Mouse (Mus musculus): ENCODE measurements around the gene Mapkapk3. TPM values are rescaled to one million over a fixed set of nuclear protein-coding genes. Genes with fewer than 3 reads are reported as not detected.

The Mapkapk3 gene
- total RNA-seq, 2 experiments from 2014 or later, result 2.2 to 2.3 TPM

GRCm38 (mm10) chr9:107279378-107280321 is 10.0 kb downstream of the Mapkapk3 start:
- DNase-seq (ENCODE audit: low spot score in 2 of 2), result no peak
- no peak overlapping the region for H3K4me3 ChIP-seq
- no peak for TF ChIP-seq CTCF (conservative IDR thresholded peaks at IDR 0.05)
- no peak overlapping the region for H3K27ac ChIP-seq

GRCm38 (mm10) chr9:107278527-107279377 is 10.9 kb downstream of the Mapkapk3 start:
- no peak overlapping the region for H3K27ac ChIP-seq
- peak in 1 of 2 experiments; percentile 23 for DNase-seq (ENCODE audit: low spot score in 2 of 2)
- no peak overlapping the region for H3K4me3 ChIP-seq
- no peak for TF ChIP-seq CTCF (conservative IDR thresholded peaks at IDR 0.05)

- TF ChIP-seq CTCF (conservative IDR thresholded peaks at IDR 0.05), result peak; percentile 79
- no peak overlapping the region for H3K27ac ChIP-seq
- peak in 1 of 2 experiments; percentile 46 for DNase-seq (ENCODE audit: low spot score in 2 of 2)
- H3K4me3 ChIP-seq, result no peak overlapping the region
Observed at GRCm38 (mm10) chr9:107278126-107278525, 11.6 kb downstream of the Mapkapk3 start.

- H3K27ac ChIP-seq, result no peak overlapping the region
- TF ChIP-seq CTCF (conservative IDR thresholded peaks at IDR 0.05), result no peak
- H3K4me3 ChIP-seq, result no peak overlapping the region
- DNase-seq (ENCODE audit: low spot score in 2 of 2), result no peak
Observed at GRCm38 (mm10) chr9:107277603-107278002, 12.1 kb downstream of the Mapkapk3 start.

- Histone ChIP-seq H3K4me3 (no peak overlapping the region), H3K27ac (no peak overlapping the region)
- no peak for TF ChIP-seq CTCF (conservative IDR thresholded peaks at IDR 0.05)
- no peak for DNase-seq (ENCODE audit: low spot score in 2 of 2)
Observed at GRCm38 (mm10) chr9:107275710-107276109, 14.0 kb downstream of the Mapkapk3 start.

- TF ChIP-seq CTCF (conservative IDR thresholded peaks at IDR 0.05), result no peak
- Histone ChIP-seq H3K27ac (no peak overlapping the region), H3K4me3 (no peak overlapping the region)
- no peak for DNase-seq (ENCODE audit: low spot score in 2 of 2)
Observed at GRCm38 (mm10) chr9:107274751-107275150, 14.9 kb downstream of the Mapkapk3 start.

- DNase-seq (ENCODE audit: low spot score in 2 of 2), result no peak
- H3K27ac ChIP-seq, result no peak overlapping the region
- TF ChIP-seq CTCF (conservative IDR thresholded peaks at IDR 0.05), result no peak
- H3K4me3 ChIP-seq, result no peak overlapping the region
Observed at GRCm38 (mm10) chr9:107273184-107273583, 16.5 kb downstream of the Mapkapk3 start.

GRCm38 (mm10) chr9:107272284-107272683 is 17.4 kb downstream of the Mapkapk3 start:
- no peak for TF ChIP-seq CTCF (conservative IDR thresholded peaks at IDR 0.05)
- Histone ChIP-seq H3K27ac (no peak overlapping the region), H3K4me3 (no peak overlapping the region)
- DNase-seq (ENCODE audit: low spot score in 2 of 2), result no peak

- no peak overlapping the region for H3K27ac ChIP-seq
- TF ChIP-seq CTCF (conservative IDR thresholded peaks at IDR 0.05), result no peak
- DNase-seq (ENCODE audit: low spot score in 2 of 2), result no peak
- H3K4me3 ChIP-seq, result no peak overlapping the region
Observed at GRCm38 (mm10) chr9:107271177-107271938, 18.3 kb downstream of the Mapkapk3 start.

GRCm38 (mm10) chr9:107269772-107270171 is 19.9 kb downstream of the Mapkapk3 start:
- Histone ChIP-seq H3K4me3 (no peak overlapping the region), H3K27ac (no peak overlapping the region)
- no peak for DNase-seq (ENCODE audit: low spot score in 2 of 2)
- TF ChIP-seq CTCF (conservative IDR thresholded peaks at IDR 0.05), result no peak

GRCm38 (mm10) chr9:107267721-107268402 is 21.8 kb downstream of the Mapkapk3 start:
- no peak for DNase-seq (ENCODE audit: low spot score in 2 of 2)
- Histone ChIP-seq H3K27ac (no peak overlapping the region), H3K4me3 (no peak overlapping the region)
- TF ChIP-seq CTCF (conservative IDR thresholded peaks at IDR 0.05), result no peak

GRCm38 (mm10) chr9:107267028-107267427 is 22.6 kb downstream of the Mapkapk3 start:
- no peak for TF ChIP-seq CTCF (conservative IDR thresholded peaks at IDR 0.05)
- no peak for DNase-seq (ENCODE audit: low spot score in 2 of 2)
- Histone ChIP-seq H3K27ac (no peak overlapping the region), H3K4me3 (no peak overlapping the region)
